Mouse (Mus musculus): ENCODE measurements at regions not wholly inside any gene's neighbourhood (a gene's known extent, or its start where the extent isn't known, plus 50 kb on each side); places are given as distances from the start of the nearest gene placed in this dataset.

GRCm38 (mm10) chr15:18608533-18608932, 210.2 kb upstream of the Cdh10 start:
- Histone ChIP-seq H3K27me3 (ENCODE audit: control insufficient read depth, insufficient read depth, low read length) (no peaks in the 10 kb centered on the region), H3K36me3 (ENCODE audit: control insufficient read depth, insufficient read depth, low read length) (no peaks in the 10 kb centered on the region), H3K4me2 (replicated peaks; ENCODE audit: low read depth, low read length) (no peak overlapping the region), H3K4me3 (ENCODE audit: low read depth, low read length) (no peak overlapping the region), H3K4me1 (ENCODE audit: control insufficient read depth, insufficient read depth, low read length) (no peaks in the 10 kb centered on the region), H3K9ac (replicated peaks; ENCODE audit: low read depth, low read length) (no peak overlapping the region), H3K27ac (ENCODE audit: low read length) (no peak overlapping the region), H3K9me3 (ENCODE audit: control insufficient read depth, low read depth, low read length) (no peaks in the 10 kb centered on the region)
- WGBS = 74% methylated on average over 2 of the region's 2 CpGs
- no peak for ATAC-seq (ENCODE audit: insufficient number of reproducible peaks, insufficient read depth, low FRiP score, low read depth)

DNA sequence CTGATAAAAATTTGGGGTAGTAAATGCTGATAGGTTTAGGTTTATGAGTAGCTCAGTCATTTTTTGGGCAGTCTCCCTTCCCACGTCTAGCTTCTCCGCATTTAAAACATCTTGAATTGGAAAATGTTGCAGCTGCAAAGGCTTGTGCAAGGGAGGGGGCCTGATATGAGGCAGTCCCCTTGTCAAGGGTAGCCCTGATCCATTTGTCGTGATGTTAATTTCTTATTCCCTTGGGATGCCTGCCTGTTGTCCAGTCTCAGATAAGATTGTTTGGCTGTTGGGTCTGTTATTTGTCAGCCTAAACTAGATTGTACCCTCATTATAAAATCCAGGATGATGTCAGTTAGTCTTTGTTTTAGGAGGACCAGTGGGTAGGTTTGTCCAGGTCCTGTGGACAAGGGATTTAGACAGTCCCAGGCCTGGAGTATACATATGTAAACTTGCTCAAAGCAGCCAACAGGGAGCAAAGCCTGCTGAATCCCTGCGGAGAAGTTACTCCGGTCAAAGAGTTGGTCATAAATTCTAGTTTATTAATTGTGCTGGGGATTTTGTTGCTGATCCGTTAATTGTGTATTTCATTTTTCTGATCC, 195.0 kb upstream of the Cdh10 start:
- no peaks in the 10 kb centered on the region for H3K9me3 ChIP-seq (ENCODE audit: control insufficient read depth, low read depth, low read length)
- no peak overlapping the region for H3K4me2 ChIP-seq (replicated peaks; ENCODE audit: low read depth, low read length)
- no peaks in the 10 kb centered on the region for H3K36me3 ChIP-seq (ENCODE audit: control insufficient read depth, insufficient read depth, low read length)
- WGBS = 81% methylated on average over 6 of the region's 6 CpGs
- H3K4me3 ChIP-seq (ENCODE audit: low read depth, low read length) = no peak overlapping the region
- no peaks in the 10 kb centered on the region for H3K4me1 ChIP-seq (ENCODE audit: control insufficient read depth, insufficient read depth, low read length)
- H3K27ac ChIP-seq (ENCODE audit: low read length) = no peak overlapping the region
- H3K9ac ChIP-seq (replicated peaks; ENCODE audit: low read depth, low read length) = no peak overlapping the region
- H3K27me3 ChIP-seq (ENCODE audit: control insufficient read depth, insufficient read depth, low read length) = no peaks in the 10 kb centered on the region
- no peak for ATAC-seq (ENCODE audit: insufficient number of reproducible peaks, insufficient read depth, low FRiP score, low read depth)

DNA sequence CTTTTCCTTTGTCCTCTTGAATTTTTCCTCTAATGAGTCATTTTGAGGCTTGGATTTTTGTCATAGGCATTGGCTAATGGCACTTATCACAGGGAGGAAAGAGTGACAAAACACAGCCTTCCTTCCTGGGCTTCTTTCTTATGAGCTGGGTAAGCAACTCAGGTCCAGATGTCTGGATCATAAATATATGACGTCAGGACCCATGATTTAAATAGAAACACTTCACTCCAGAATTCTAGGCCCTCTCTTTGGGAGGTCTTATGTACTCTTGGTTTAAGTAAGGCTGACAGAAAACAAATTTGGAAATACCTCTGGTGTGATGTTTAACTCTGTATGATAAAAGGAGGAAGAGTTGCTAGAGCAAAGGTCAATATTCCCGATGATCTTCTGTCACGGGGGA, 193.8 kb upstream of the Cdh10 start:
- no peaks in the 10 kb centered on the region for H3K9me3 ChIP-seq (ENCODE audit: control insufficient read depth, low read depth, low read length)
- H3K4me2 ChIP-seq (replicated peaks; ENCODE audit: low read depth, low read length) = no peak overlapping the region
- H3K4me1 ChIP-seq (ENCODE audit: control insufficient read depth, insufficient read depth, low read length) = no peaks in the 10 kb centered on the region
- no peak overlapping the region for H3K27ac ChIP-seq (ENCODE audit: low read length)
- H3K36me3 ChIP-seq (ENCODE audit: control insufficient read depth, insufficient read depth, low read length) = no peaks in the 10 kb centered on the region
- WGBS = 69% methylated on average over 3 of the region's 3 CpGs
- no peak overlapping the region for H3K9ac ChIP-seq (replicated peaks; ENCODE audit: low read depth, low read length)
- no peaks in the 10 kb centered on the region for H3K27me3 ChIP-seq (ENCODE audit: control insufficient read depth, insufficient read depth, low read length)
- ATAC-seq (ENCODE audit: insufficient number of reproducible peaks, insufficient read depth, low FRiP score, low read depth) = 0 out of 2 replicates have a peak, but pooled peaks have one; percentile 28
- no peak overlapping the region for H3K4me3 ChIP-seq (ENCODE audit: low read depth, low read length)

GRCm38 (mm10) chr15:18626961-18627360, 191.8 kb upstream of the Cdh10 start:
- no peak overlapping the region for H3K27ac ChIP-seq (ENCODE audit: low read length)
- H3K4me3 ChIP-seq (ENCODE audit: low read depth, low read length) = no peak overlapping the region
- ATAC-seq (ENCODE audit: insufficient number of reproducible peaks, insufficient read depth, low FRiP score, low read depth) = no peak
- 54% methylated on average over 2 of the region's 2 CpGs for WGBS
- no peaks in the 10 kb centered on the region for H3K4me1 ChIP-seq (ENCODE audit: control insufficient read depth, insufficient read depth, low read length)
- H3K9me3 ChIP-seq (ENCODE audit: control insufficient read depth, low read depth, low read length) = no peaks in the 10 kb centered on the region
- no peak overlapping the region for H3K4me2 ChIP-seq (replicated peaks; ENCODE audit: low read depth, low read length)
- H3K36me3 ChIP-seq (ENCODE audit: control insufficient read depth, insufficient read depth, low read length) = no peaks in the 10 kb centered on the region
- H3K27me3 ChIP-seq (ENCODE audit: control insufficient read depth, insufficient read depth, low read length) = no peaks in the 10 kb centered on the region
- no peak overlapping the region for H3K9ac ChIP-seq (replicated peaks; ENCODE audit: low read depth, low read length)
